30 mouse cellular contexts compared by ENCODE assay signal in the genomic region with DNA sequence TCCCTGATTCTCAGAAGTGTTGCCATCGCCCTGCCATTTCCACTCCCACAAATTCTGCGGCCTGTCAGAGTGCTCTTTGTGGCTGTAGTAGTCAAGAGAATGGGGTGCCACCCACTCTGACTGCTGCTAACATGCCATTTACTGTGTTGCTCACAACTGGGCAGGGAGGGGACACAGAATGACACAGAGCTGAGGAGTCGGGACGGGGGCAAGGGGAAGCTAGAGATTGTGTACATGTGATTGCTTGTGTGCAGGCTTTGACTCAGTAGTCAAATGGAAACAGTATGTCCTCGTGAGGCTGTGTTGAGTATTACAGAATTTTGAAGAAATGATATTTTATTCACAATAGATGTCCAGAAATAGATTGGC.
DNase-seq lines count a peak whose midpoint lies in the region; ATAC-seq lines count a peak whose summit lies in the region.
"Had no signal": no experiment of that assay in that cellular context is flagged by ENCODE, and none has a peak within 500 bp of the region (broad histone marks: within the 10 kb centered on the region; RNA-seq: fewer than 3 reads in every experiment).

No protein-coding gene starts in this region.

- no peak overlapping the region for H3K9ac ChIP-seq in hindbrain, embryonic 15.5 days
- no peak overlapping the region for H3K9ac ChIP-seq in hindbrain, embryonic 16.5 days (ENCODE audit: low read depth, low read length)
- H3K9ac ChIP-seq in midbrain, embryonic 11.5 days (ENCODE audit: low read length), result no peak overlapping the region
- peak overlapping the region; percentile 42; the same call in 1 of the 2 replicates for H3K9ac ChIP-seq in midbrain, embryonic 16.5 days (ENCODE audit: low read depth, low read length)
- H3K9ac ChIP-seq: embryonic facial prominence, embryonic 12.5 days; heart, embryonic 12.5 days; intestine, embryonic 15.5 days; limb, embryonic 15.5 days; liver, embryonic 13.5 days; neural tube, embryonic 12.5 days; stomach, embryonic 15.5 days had no signal

- peak overlapping the region; percentile 38; the same call in 1 of the 2 replicates for H3K4me2 ChIP-seq in hindbrain, embryonic 15.5 days
- no peak overlapping the region for H3K4me2 ChIP-seq in hindbrain, embryonic 16.5 days (ENCODE audit: low read length)
- H3K4me2 ChIP-seq in midbrain, embryonic 11.5 days, result no peak overlapping the region
- peak overlapping the region; percentile 52; the same call in 1 of the 2 replicates for H3K4me2 ChIP-seq in midbrain, embryonic 16.5 days (ENCODE audit: low read length)
- H3K4me2 ChIP-seq: embryonic facial prominence, embryonic 12.5 days; heart, embryonic 12.5 days; intestine, embryonic 15.5 days; limb, embryonic 15.5 days; liver, embryonic 13.5 days; neural tube, embryonic 12.5 days; stomach, embryonic 15.5 days had no signal

- no peak overlapping the region for H3K27ac ChIP-seq in hindbrain, embryonic 15.5 days (replicated peaks)
- no peak overlapping the region for H3K27ac ChIP-seq in hindbrain, embryonic 16.5 days (ENCODE audit: low read depth, low read length)
- H3K27ac ChIP-seq in midbrain, embryonic 11.5 days (ENCODE audit: low read depth, low read length), result no peak overlapping the region
- no peak overlapping the region for H3K27ac ChIP-seq in midbrain, embryonic 16.5 days (ENCODE audit: low read length)
- H3K27ac ChIP-seq: embryonic facial prominence, embryonic 12.5 days; forebrain, embryonic 10.5 days; gastrocnemius, adult 2 months; heart, adult 2 months; intestine, embryonic 15.5 days; limb, embryonic 10.5 days; limb, embryonic 15.5 days; liver, embryonic 13.5 days; neural tube, embryonic 12.5 days; stomach, embryonic 15.5 days had no signal

- no peak overlapping the region for H3K4me3 ChIP-seq in hindbrain, embryonic 15.5 days
- no peak overlapping the region for H3K4me3 ChIP-seq in hindbrain, embryonic 16.5 days (ENCODE audit: low read length)
- H3K4me3 ChIP-seq in midbrain, embryonic 11.5 days (ENCODE audit: low read depth, low read length), result no peak overlapping the region
- no peak overlapping the region for H3K4me3 ChIP-seq in midbrain, embryonic 16.5 days (ENCODE audit: low read depth, low read length)
- H3K4me3 ChIP-seq: embryonic facial prominence, embryonic 12.5 days; forebrain, embryonic 10.5 days; gastrocnemius, adult 2 months; heart, adult 2 months; heart, embryonic 12.5 days; intestine, embryonic 15.5 days; limb, embryonic 10.5 days; limb, embryonic 15.5 days; liver, embryonic 13.5 days; myocyte; neural tube, embryonic 12.5 days; stomach, embryonic 15.5 days had no signal

- no peaks in the 10 kb centered on the region for H3K4me1 ChIP-seq in hindbrain, embryonic 15.5 days (replicated peaks)
- H3K4me1 ChIP-seq in hindbrain, embryonic 16.5 days (ENCODE audit: control insufficient read depth, insufficient read depth, low read depth, low read length), result peaks cover 3% of the 10 kb centered on the region
- H3K4me1 ChIP-seq in midbrain, embryonic 11.5 days (ENCODE audit: control insufficient read depth, insufficient read depth, low read length), result no peaks in the 10 kb centered on the region
- no peaks in the 10 kb centered on the region for H3K4me1 ChIP-seq in midbrain, embryonic 16.5 days (ENCODE audit: control insufficient read depth, insufficient read depth, low read length)
- H3K4me1 ChIP-seq: embryonic facial prominence, embryonic 12.5 days; heart, embryonic 12.5 days; intestine, embryonic 15.5 days; limb, embryonic 10.5 days; limb, embryonic 15.5 days; liver, embryonic 13.5 days; neural tube, embryonic 12.5 days; stomach, embryonic 15.5 days had no signal

- ATAC-seq in hindbrain, embryonic 15.5 days (ENCODE audit: low FRiP score, low read depth), result no peak
- ATAC-seq in hindbrain, embryonic 16.5 days, result no peak
- peak; percentile 40; the same call in 1 of the 2 replicates for ATAC-seq in midbrain, embryonic 11.5 days (ENCODE audit: low FRiP score)
- peak; percentile 62; the same call in 1 of the 2 replicates for ATAC-seq in midbrain, embryonic 16.5 days
- ATAC-seq: activated CD4-positive, CD25-positive, alpha-beta regulatory T cell, adult 4 months; CD4-positive, CD25-positive, alpha-beta regulatory T cell, adult 4 months; forebrain, embryonic 16.5 days; intestine, embryonic 15.5 days had no signal

- WGBS in hindbrain, embryonic 15.5 days, result 68% methylated on average over 5 of the region's 5 CpGs
- WGBS in hindbrain, embryonic 16.5 days, result 68% methylated on average over 5 of the region's 5 CpGs
- WGBS in midbrain, embryonic 11.5 days, result 65% methylated on average over 5 of the region's 5 CpGs
- 49% methylated on average over 5 of the region's 5 CpGs for WGBS in midbrain, embryonic 16.5 days

- no peaks in the 10 kb centered on the region for H3K36me3 ChIP-seq in hindbrain, embryonic 15.5 days
- no peaks in the 10 kb centered on the region for H3K36me3 ChIP-seq in hindbrain, embryonic 16.5 days (ENCODE audit: control insufficient read depth, insufficient read depth, low read length)
- H3K36me3 ChIP-seq in midbrain, embryonic 11.5 days (ENCODE audit: control insufficient read depth, insufficient read depth, low read length), result no peaks in the 10 kb centered on the region
- no peaks in the 10 kb centered on the region for H3K36me3 ChIP-seq in midbrain, embryonic 16.5 days (ENCODE audit: control insufficient read depth, insufficient read depth, low read length)
- H3K36me3 ChIP-seq: embryonic facial prominence, embryonic 12.5 days; forebrain, embryonic 10.5 days; heart, embryonic 12.5 days; intestine, embryonic 15.5 days; limb, embryonic 10.5 days; limb, embryonic 15.5 days; liver, embryonic 13.5 days; neural tube, embryonic 12.5 days; stomach, embryonic 15.5 days had no signal

- peak; percentile 2 for DNase-seq in brain, adult 2 months (ENCODE audit: low read depth, low spot score)
- peak; percentile 87 for DNase-seq in midbrain, embryonic 11.5 days (ENCODE audit: low spot score, missing footprints)
- DNase-seq in right cerebral cortex, adult 2 months (ENCODE audit: low spot score in 2 of 2), result no peak
- DNase-seq in right cerebral cortex, postnatal 10 days (ENCODE audit: low spot score in 2 of 2), result no peak
- DNase-seq: adrenal gland, adult 2 months; adrenal gland, postnatal 36 days; cerebellum, adult 9-10 months; gastrocnemius, adult 2 months; kidney, adult 2 months; layer of hippocampus, postnatal 36 days; liver, embryonic 13.5 days; lung, adult 18-20 months; lung, postnatal 10 days; right cerebral cortex, postnatal 25 days had no signal

- no peaks in the 10 kb centered on the region for H3K9me3 ChIP-seq in hindbrain, embryonic 15.5 days
- no peaks in the 10 kb centered on the region for H3K9me3 ChIP-seq in hindbrain, embryonic 16.5 days (ENCODE audit: control insufficient read depth, low read length)
- no peaks in the 10 kb centered on the region for H3K9me3 ChIP-seq in midbrain, embryonic 11.5 days (ENCODE audit: control insufficient read depth, low read length)
- no peaks in the 10 kb centered on the region for H3K9me3 ChIP-seq in midbrain, embryonic 16.5 days (replicated peaks; ENCODE audit: control insufficient read depth, low read length, poor library complexity, severe bottlenecking)
- H3K9me3 ChIP-seq: embryonic facial prominence, embryonic 12.5 days; forebrain, embryonic 10.5 days; heart, embryonic 12.5 days; intestine, embryonic 15.5 days; limb, embryonic 10.5 days; limb, embryonic 15.5 days; liver, embryonic 13.5 days; neural tube, embryonic 12.5 days; stomach, embryonic 15.5 days had no signal

- H3K27me3 ChIP-seq in hindbrain, embryonic 15.5 days, result no peaks in the 10 kb centered on the region
- H3K27me3 ChIP-seq in hindbrain, embryonic 16.5 days (replicated peaks; ENCODE audit: control insufficient read depth, insufficient read depth, low read length), result no peaks in the 10 kb centered on the region; the same call in 1 of the 2 replicates
- peaks cover 41% of the 10 kb centered on the region for H3K27me3 ChIP-seq in midbrain, embryonic 11.5 days (ENCODE audit: control insufficient read depth, insufficient read depth, low read length)
- peaks cover 9% of the 10 kb centered on the region for H3K27me3 ChIP-seq in midbrain, embryonic 16.5 days (ENCODE audit: control insufficient read depth, insufficient read depth, low read depth, low read length)
- H3K27me3 ChIP-seq: embryonic facial prominence, embryonic 12.5 days; heart, embryonic 12.5 days; intestine, embryonic 15.5 days; limb, embryonic 15.5 days; liver, embryonic 13.5 days; neural tube, embryonic 12.5 days; stomach, embryonic 15.5 days had no signal

Comparison
In these comparisons a context has a peak if more than half of its experiments do, and no peak if none do; other contexts are left out.
1. H3K4me2 ChIP-seq: peak in hindbrain, embryonic 15.5 days (single experiment) and midbrain, embryonic 16.5 days (single experiment); none in hindbrain, embryonic 16.5 days (single experiment) and midbrain, embryonic 11.5 days (single experiment).
2. ATAC-seq: peak in midbrain, embryonic 11.5 days (single experiment) and midbrain, embryonic 16.5 days (single experiment); none in hindbrain, embryonic 15.5 days (single experiment) and hindbrain, embryonic 16.5 days (single experiment).
3. DNase-seq: peak in brain, adult 2 months (single experiment) and midbrain, embryonic 11.5 days (single experiment); none in right cerebral cortex, adult 2 months (0 of 2) and right cerebral cortex, postnatal 10 days (0 of 2).